Mouse (Mus musculus) hindlimb bud, embryonic 11.5 days (tissue): ENCODE measurements around the gene Cdk5rap2.

Experiments used
- DNase-seq: peaks from one replicate; pipeline ENCODE4 v3.0.0-alpha.2; 2012; ENCODE audit warnings: low read depth, low spot score; ENCODE audit errors: extremely low spot score

The Cdk5rap2 gene

GRCm38 (mm10) chr4:70354448-70354847 is 55.8 kb downstream of the Cdk5rap2 start:
- no peak for DNase-seq

GRCm38 (mm10) chr4:70353656-70354055 is 56.6 kb downstream of the Cdk5rap2 start:
- DNase-seq: no peak

- no peak for DNase-seq
Measured at GRCm38 (mm10) chr4:70335444-70336144, 74.6 kb downstream of the Cdk5rap2 start.

- DNase-seq: no peak
Measured at GRCm38 (mm10) chr4:70334995-70335394, 75.2 kb downstream of the Cdk5rap2 start.

- DNase-seq: no peak
Measured at GRCm38 (mm10) chr4:70332981-70333380, 77.3 kb downstream of the Cdk5rap2 start.

- DNase-seq: no peak
Measured at GRCm38 (mm10) chr4:70332576-70332975, 77.7 kb downstream of the Cdk5rap2 start.

- DNase-seq: no peak
Measured at GRCm38 (mm10) chr4:70331181-70331580, 79.1 kb downstream of the Cdk5rap2 start.

GRCm38 (mm10) chr4:70328033-70328432 is 82.2 kb downstream of the Cdk5rap2 start:
- no peak for DNase-seq

GRCm38 (mm10) chr4:70327436-70327835 is 82.8 kb downstream of the Cdk5rap2 start:
- no peak for DNase-seq

- DNase-seq: no peak
Measured at GRCm38 (mm10) chr4:70321586-70321985, 88.7 kb downstream of the Cdk5rap2 start.

GRCm38 (mm10) chr4:70312170-70312569 is 98.1 kb downstream of the Cdk5rap2 start:
- no peak for DNase-seq

GRCm38 (mm10) chr4:70311530-70311929 is 98.7 kb downstream of the Cdk5rap2 start:
- DNase-seq: no peak

- DNase-seq: peak; percentile 24
Measured at GRCm38 (mm10) chr4:70307230-70307629, 103.0 kb downstream of the Cdk5rap2 start.

GRCm38 (mm10) chr4:70303870-70304269 is 106.4 kb downstream of the Cdk5rap2 start:
- no peak for DNase-seq

- DNase-seq: no peak
Measured at GRCm38 (mm10) chr4:70301187-70301586, 109.1 kb downstream of the Cdk5rap2 start.

GRCm38 (mm10) chr4:70289361-70289760 is 120.9 kb downstream of the Cdk5rap2 start:
- no peak for DNase-seq

- no peak for DNase-seq
Measured at GRCm38 (mm10) chr4:70283163-70283562, 127.1 kb downstream of the Cdk5rap2 start.

GRCm38 (mm10) chr4:70278882-70279281 is 131.4 kb downstream of the Cdk5rap2 start:
- DNase-seq: no peak

- DNase-seq: no peak
Measured at GRCm38 (mm10) chr4:70278057-70278456, 132.2 kb downstream of the Cdk5rap2 start.

GRCm38 (mm10) chr4:70272943-70273342 is 137.3 kb downstream of the Cdk5rap2 start:
- DNase-seq: no peak

- DNase-seq: no peak
Measured at GRCm38 (mm10) chr4:70272527-70272926, 137.7 kb downstream of the Cdk5rap2 start.

GRCm38 (mm10) chr4:70267213-70267906 is 142.9 kb downstream of the Cdk5rap2 start:
- no peak for DNase-seq
